Mouse (Mus musculus): Measurements from ENCODE around the gene Cul5. TPM values are rescaled to one million over a fixed set of nuclear protein-coding genes. Genes with fewer than 3 reads are reported as not detected.
A peak's percentile ranks its signal among the peaks of the same experiment; 100 is the strongest.

The Cul5 gene
- polyA plus RNA-seq, 1 experiment from 2014 or later = 18.8 TPM

GRCm38 (mm10) chr9:53693718-53694117, 23.9 kb upstream of the Cul5 start:
- whole genome bisulfite sequencing = 74% methylated on average over 1 of the region's 1 CpGs
- H3K9me3 ChIP-seq (ENCODE audit: control insufficient read depth, low read length) = no peaks in the 10 kb centered on the region
- no peak for TF ChIP-seq EP300 (optimal IDR thresholded peaks at IDR 0.05)
- no peak for TF ChIP-seq CTCF (IDR thresholded peaks at IDR 0.05; ENCODE audit: low read depth)
- no peaks in the 10 kb centered on the region for H3K4me1 ChIP-seq (replicated peaks; ENCODE audit: control insufficient read depth, insufficient read depth)
- H3K4me2 ChIP-seq (replicated peaks; ENCODE audit: low read depth) = no peak overlapping the region
- H3K9ac ChIP-seq (ENCODE audit: low read length) = no peak overlapping the region
- no peak overlapping the region for H3K4me3 ChIP-seq (ENCODE audit: low read depth, low read length)
- no peaks in the 10 kb centered on the region for H3K36me3 ChIP-seq (ENCODE audit: control insufficient read depth, insufficient read depth, low read length)
- DNase-seq (ENCODE audit: low spot score) (no peak), ATAC-seq (ENCODE audit: low FRiP score, low TSS enrichment) (no peak)
- H3K27ac ChIP-seq (replicated peaks) = no peak overlapping the region
- H3K27me3 ChIP-seq (ENCODE audit: control insufficient read depth, insufficient read depth, low read length) = no peaks in the 10 kb centered on the region

GRCm38 (mm10) chr9:53691745-53692670, 22.2 kb upstream of the Cul5 start:
- DNase-seq (ENCODE audit: low spot score) (no peak), ATAC-seq (ENCODE audit: low FRiP score, low TSS enrichment) (no peak)
- 35% methylated on average over 7 of the region's 7 CpGs for WGBS
- Histone ChIP-seq H3K4me2 (replicated peaks; ENCODE audit: low read depth) (no peak overlapping the region), H3K4me3 (ENCODE audit: low read depth, low read length) (no peak overlapping the region), H3K9me3 (ENCODE audit: control insufficient read depth, low read length) (no peaks in the 10 kb centered on the region), H3K4me1 (replicated peaks; ENCODE audit: control insufficient read depth, insufficient read depth) (no peaks in the 10 kb centered on the region), H3K36me3 (ENCODE audit: control insufficient read depth, insufficient read depth, low read length) (no peaks in the 10 kb centered on the region), H3K27ac (replicated peaks) (no peak overlapping the region), H3K9ac (ENCODE audit: low read length) (no peak overlapping the region), H3K27me3 (ENCODE audit: control insufficient read depth, insufficient read depth, low read length) (no peaks in the 10 kb centered on the region)
- no peak for TF ChIP-seq CTCF (IDR thresholded peaks at IDR 0.05; ENCODE audit: low read depth)
- no peak for TF ChIP-seq EP300 (optimal IDR thresholded peaks at IDR 0.05)

DNA sequence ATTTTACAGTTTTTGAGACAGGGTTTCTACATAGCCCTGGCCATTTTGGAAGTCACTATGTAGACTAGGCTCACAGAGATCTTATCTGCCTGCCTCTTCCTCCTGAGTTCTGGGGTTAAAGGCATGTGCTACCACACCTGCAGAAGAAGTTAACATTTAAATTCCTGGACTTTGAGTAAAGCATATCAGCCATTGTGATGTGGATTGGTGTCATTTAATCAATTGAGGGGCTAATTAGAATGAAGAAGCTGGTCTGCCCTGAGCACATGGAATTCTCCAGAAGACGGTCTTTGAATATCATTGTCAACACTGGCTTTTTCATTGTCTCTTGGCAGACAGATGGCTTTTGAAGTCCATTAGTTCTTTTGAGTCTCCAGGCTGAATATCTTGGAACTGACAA, 11.0 kb upstream of the Cul5 start:
- no peak for ATAC-seq (ENCODE audit: low FRiP score, low TSS enrichment)
- no peaks in the 10 kb centered on the region for H3K27me3 ChIP-seq (ENCODE audit: control insufficient read depth, insufficient read depth, low read length)
- no peak overlapping the region for H3K9ac ChIP-seq (ENCODE audit: low read length)
- H3K4me3 ChIP-seq (ENCODE audit: low read depth, low read length) = no peak overlapping the region
- H3K9me3 ChIP-seq (ENCODE audit: control insufficient read depth, low read length) = no peaks in the 10 kb centered on the region
- no peaks in the 10 kb centered on the region for H3K36me3 ChIP-seq (ENCODE audit: control insufficient read depth, insufficient read depth, low read length)
- H3K4me2 ChIP-seq (replicated peaks; ENCODE audit: low read depth) = no peak overlapping the region
- WGBS = 78% methylated on average over 1 of the region's 1 CpGs
- no peak overlapping the region for H3K27ac ChIP-seq (replicated peaks)
- TF ChIP-seq CTCF (IDR thresholded peaks at IDR 0.05; ENCODE audit: low read depth) (no peak), EP300 (optimal IDR thresholded peaks at IDR 0.05) (no peak)
- no peak for DNase-seq (ENCODE audit: low spot score)
- H3K4me1 ChIP-seq (replicated peaks; ENCODE audit: control insufficient read depth, insufficient read depth) = no peaks in the 10 kb centered on the region

- Histone ChIP-seq H3K9ac (ENCODE audit: low read length) (no peak overlapping the region), H3K36me3 (ENCODE audit: control insufficient read depth, insufficient read depth, low read length) (no peaks in the 10 kb centered on the region), H3K27ac (replicated peaks) (no peak overlapping the region), H3K4me3 (ENCODE audit: low read depth, low read length) (no peak overlapping the region), H3K9me3 (ENCODE audit: control insufficient read depth, low read length) (no peaks in the 10 kb centered on the region), H3K27me3 (ENCODE audit: control insufficient read depth, insufficient read depth, low read length) (no peaks in the 10 kb centered on the region), H3K4me2 (replicated peaks; ENCODE audit: low read depth) (no peak overlapping the region), H3K4me1 (replicated peaks; ENCODE audit: control insufficient read depth, insufficient read depth) (no peaks in the 10 kb centered on the region)
- WGBS = 56% methylated on average over 4 of the region's 4 CpGs
- DNase-seq (ENCODE audit: low spot score) (no peak), ATAC-seq (ENCODE audit: low FRiP score, low TSS enrichment) (no peak)
- TF ChIP-seq EP300 (optimal IDR thresholded peaks at IDR 0.05) = no peak
- TF ChIP-seq CTCF (IDR thresholded peaks at IDR 0.05; ENCODE audit: low read depth) = no peak
Observed at GRCm38 (mm10) chr9:53676921-53677320, 7.1 kb upstream of the Cul5 start.

DNA sequence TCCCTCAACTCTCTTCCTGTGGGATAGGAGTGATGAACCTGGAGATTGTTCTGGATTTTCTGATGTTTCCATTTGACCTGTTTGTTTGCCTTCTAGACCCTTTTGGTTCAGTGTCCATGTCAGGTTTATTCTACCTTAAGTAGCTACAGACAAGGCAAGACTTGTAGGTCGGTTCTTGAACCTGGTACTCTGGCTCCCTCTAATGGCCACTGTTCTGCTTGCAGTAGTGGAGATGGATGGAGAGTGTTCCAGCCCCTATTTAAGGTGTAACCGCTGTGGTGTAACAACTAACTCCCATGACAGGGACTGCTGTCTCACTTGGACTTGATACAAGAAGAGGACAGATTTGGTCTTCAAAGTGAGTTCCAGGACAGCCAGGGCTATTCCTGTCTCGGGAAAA, 3.8 kb upstream of the Cul5 start:
- TF ChIP-seq EP300 (optimal IDR thresholded peaks at IDR 0.05) = no peak
- peak; percentile 89 for TF ChIP-seq CTCF (IDR thresholded peaks at IDR 0.05; ENCODE audit: low read depth)
- Histone ChIP-seq H3K9me3 (ENCODE audit: control insufficient read depth, low read length) (no peaks in the 10 kb centered on the region), H3K27me3 (ENCODE audit: control insufficient read depth, insufficient read depth, low read length) (no peaks in the 10 kb centered on the region), H3K4me2 (replicated peaks; ENCODE audit: low read depth) (no peak overlapping the region), H3K4me1 (replicated peaks; ENCODE audit: control insufficient read depth, insufficient read depth) (no peaks in the 10 kb centered on the region), H3K36me3 (ENCODE audit: control insufficient read depth, insufficient read depth, low read length) (no peaks in the 10 kb centered on the region), H3K27ac (replicated peaks) (no peak overlapping the region), H3K4me3 (ENCODE audit: low read depth, low read length) (no peak overlapping the region), H3K9ac (ENCODE audit: low read length) (no peak overlapping the region)
- ATAC-seq (ENCODE audit: low FRiP score, low TSS enrichment) = peak; percentile 60; the same call in 1 of the 2 replicates
- WGBS = 29% methylated on average over 3 of the region's 3 CpGs
- DNase-seq (ENCODE audit: low spot score) = peak; percentile 75

- peak; percentile 98 for ATAC-seq (ENCODE audit: low FRiP score, low TSS enrichment)
Observed at GRCm38 (mm10) chr9:53667020-53667669, 2.7 kb downstream of the Cul5 start.

More at GRCm38 (mm10) chr9:53667020-53667669, 2.7 kb downstream of the Cul5 start:
- peak; percentile 94 for DNase-seq (ENCODE audit: low spot score)
- no peaks in the 10 kb centered on the region for H3K36me3 ChIP-seq (ENCODE audit: control insufficient read depth, insufficient read depth, low read length)
- H3K27me3 ChIP-seq (ENCODE audit: control insufficient read depth, insufficient read depth, low read length) = no peaks in the 10 kb centered on the region
- peak overlapping the region; percentile 93 for H3K4me3 ChIP-seq (ENCODE audit: low read depth, low read length)
- peak overlapping the region; percentile 99 for H3K9ac ChIP-seq (ENCODE audit: low read length)
- TF ChIP-seq CTCF (IDR thresholded peaks at IDR 0.05; ENCODE audit: low read depth) (peak; percentile 90), EP300 (optimal IDR thresholded peaks at IDR 0.05) (peak; percentile 97)
- peak overlapping the region; percentile 98 for H3K27ac ChIP-seq (replicated peaks)
- WGBS = 0% methylated on average over 67 of the region's 74 CpGs
- peak overlapping the region; percentile 85 for H3K4me2 ChIP-seq (replicated peaks; ENCODE audit: low read depth)
- no peaks in the 10 kb centered on the region for H3K4me1 ChIP-seq (replicated peaks; ENCODE audit: control insufficient read depth, insufficient read depth)
- no peaks in the 10 kb centered on the region for H3K9me3 ChIP-seq (ENCODE audit: control insufficient read depth, low read length)
